Comparison of ENCODE assay signal across 14 mouse cellular contexts in genomic region chr15:27341518-27341976, GRCm38 (mm10).
DNase-seq lines count a peak whose midpoint lies in the region; ATAC-seq and TF ChIP-seq lines count a peak whose summit lies in the region.
"Had no signal": no experiment of that assay in that cellular context is flagged by ENCODE, and none has a peak within 500 bp of the region (broad histone marks: within the 10 kb centered on the region; RNA-seq: fewer than 3 reads in every experiment).

No protein-coding gene starts in this region.

- no peak overlapping the region for H3K4me3 ChIP-seq in lung, postnatal 0 days (ENCODE audit: low read depth, low read length)
- H3K4me3 ChIP-seq in forebrain, embryonic 11.5 days (ENCODE audit: low read depth, low read length) = no peak overlapping the region
- H3K4me3 ChIP-seq: forebrain, embryonic 10.5 days; limb, embryonic 13.5 days had no signal

- 56% methylated on average over 5 of the region's 5 CpGs for WGBS in lung, postnatal 0 days
- 85% methylated on average over 5 of the region's 5 CpGs for WGBS in forebrain, embryonic 11.5 days

- H3K9me3 ChIP-seq in lung, postnatal 0 days (ENCODE audit: low read length) = no peaks in the 10 kb centered on the region
- no peaks in the 10 kb centered on the region for H3K9me3 ChIP-seq in forebrain, embryonic 11.5 days (ENCODE audit: control insufficient read depth, low read length)
- H3K9me3 ChIP-seq: forebrain, embryonic 10.5 days had no signal

- H3K4me2 ChIP-seq in lung, postnatal 0 days (replicated peaks; ENCODE audit: low read depth, low read length) = no peak overlapping the region
- no peak overlapping the region for H3K4me2 ChIP-seq in forebrain, embryonic 11.5 days (ENCODE audit: low read depth, low read length, severe bottlenecking)
- H3K4me2 ChIP-seq: limb, embryonic 13.5 days had no signal

- no peak for TF ChIP-seq CTCF in lung, postnatal 0 days (IDR thresholded peaks at IDR 0.05)

- no peak overlapping the region for H3K27ac ChIP-seq in lung, postnatal 0 days (ENCODE audit: low read length)
- H3K27ac ChIP-seq in forebrain, embryonic 11.5 days (ENCODE audit: low read depth, low read length) = no peak overlapping the region
- H3K27ac ChIP-seq: forebrain, embryonic 10.5 days; limb, embryonic 13.5 days had no signal

- H3K9ac ChIP-seq in lung, postnatal 0 days (replicated peaks; ENCODE audit: low read depth) = no peak overlapping the region
- H3K9ac ChIP-seq in forebrain, embryonic 11.5 days (ENCODE audit: low read length) = no peak overlapping the region
- H3K9ac ChIP-seq: limb, embryonic 13.5 days had no signal

- peak; percentile 42 for DNase-seq in adrenal gland, postnatal 14 days
- DNase-seq in adrenal gland, postnatal 4 days (ENCODE audit: low spot score in 2 of 2) = no peak
- DNase-seq in lung, postnatal 0 days (ENCODE audit: low spot score) = peak; percentile 14
- no peak for DNase-seq in lung, postnatal 4 days
- DNase-seq in cerebellum, adult 9-10 months = peak; percentile 88
- DNase-seq in forebrain, embryonic 11.5 days (ENCODE audit: low spot score) = no peak
- DNase-seq in layer of hippocampus, postnatal 36 days = no peak
- DNase-seq: B cell, adult 2 months; right cerebral cortex, postnatal 25 days; thymus, postnatal 25 days had no signal

- H3K4me1 ChIP-seq in lung, postnatal 0 days (ENCODE audit: insufficient read depth, low read depth, low read length) = no peaks in the 10 kb centered on the region
- no peaks in the 10 kb centered on the region for H3K4me1 ChIP-seq in forebrain, embryonic 11.5 days (replicated peaks; ENCODE audit: control insufficient read depth, insufficient read depth, low read length)
- H3K4me1 ChIP-seq: forebrain, embryonic 10.5 days; limb, embryonic 13.5 days had no signal

- H3K36me3 ChIP-seq in lung, postnatal 0 days (ENCODE audit: insufficient read depth, low read length) = no peaks in the 10 kb centered on the region
- H3K36me3 ChIP-seq in forebrain, embryonic 11.5 days (ENCODE audit: control insufficient read depth, insufficient read depth, low read length) = no peaks in the 10 kb centered on the region
- H3K36me3 ChIP-seq: forebrain, embryonic 10.5 days; limb, embryonic 13.5 days had no signal

- H3K27me3 ChIP-seq in lung, postnatal 0 days (replicated peaks; ENCODE audit: insufficient read depth, low read length) = no peaks in the 10 kb centered on the region
- no peaks in the 10 kb centered on the region for H3K27me3 ChIP-seq in forebrain, embryonic 11.5 days (ENCODE audit: control insufficient read depth, insufficient read depth, low read length)
- H3K27me3 ChIP-seq: limb, embryonic 13.5 days had no signal

- peak; percentile 33; the same call in 1 of the 2 replicates for ATAC-seq in lung, postnatal 0 days
- ATAC-seq in megakaryocyte, adult 5-6 weeks (ENCODE audit: poor library complexity, severe bottlenecking) = peak; percentile 27; the same call in 1 of the 2 replicates
- no peak for ATAC-seq in forebrain, embryonic 11.5 days (replicated peaks; ENCODE audit: low FRiP score)
- ATAC-seq: intestine, postnatal 0 days had no signal

- no peak for TF ChIP-seq EP300 in lung, postnatal 0 days (IDR thresholded peaks at IDR 0.05)

Comparison
In these comparisons a context has a peak if more than half of its experiments do, and no peak if none do; other contexts are left out.
1. DNase-seq: peak in adrenal gland, postnatal 14 days (single experiment), lung, postnatal 0 days (single experiment) and cerebellum, adult 9-10 months (single experiment); none in adrenal gland, postnatal 4 days (0 of 2), lung, postnatal 4 days (0 of 2), forebrain, embryonic 11.5 days (single experiment) and layer of hippocampus, postnatal 36 days (0 of 2).